Mouse (Mus musculus) lung, adult 2 months (tissue): ENCODE results near the gene Bphl. TPM values are rescaled to one million over a fixed set of nuclear protein-coding genes. Genes with fewer than 3 reads are reported as not detected.

Source experiments
- DNase-seq: peaks from one replicate; pipeline ENCODE4 v3.0.0; 2022
- H3K4me1 ChIP-seq: fragments of 200-500 bp; 2 replicates; pipeline ENCODE4 v1.6.1; 2011; ENCODE audit warnings: low read length; ENCODE audit not compliant: control insufficient read depth, insufficient read depth
- H3K4me3 ChIP-seq: fragments of 200-500 bp; replicated peaks from 2 replicates; pipeline ENCODE3; 2011; ENCODE audit warnings: low read depth, mild to moderate bottlenecking, control low read depth, low read length; ENCODE audit errors: extremely low read depth
- CTCF ChIP-seq: fragments of 200-500 bp; IDR thresholded peaks from 2 replicates; pipeline ENCODE4 v1.5.1; 2011; ENCODE audit warnings: mild to moderate bottlenecking, low read length, control low read depth; ENCODE audit not compliant: insufficient read depth
- POLR2A ChIP-seq: fragments of 200-500 bp; IDR thresholded peaks from 2 replicates; pipeline ENCODE4 v1.6.1; 2011; ENCODE audit warnings: low read depth, mild to moderate bottlenecking, control low read depth, low read length, borderline replicate concordance; ENCODE audit errors: extremely low read depth
- WGBS: fragments of 180-500 bp; shearing (Covaris S2); methylation state at CpG from one replicate; pipeline ENCODE4 v1.1.7; 2018; 5-methylcytosine and 5-hydroxymethylcytosine counted together
- polyA plus RNA-seq: library from polyadenylated mRNA; depleted of rRNA; stranded (reverse); fragments of >200 nt; gene quantifications from 2 replicates; pipeline ENCODE4 v1.2.3, GENCODE M21; 2012; rRNA removed

Gene Bphl
- polyA plus RNA-seq: 37.4 and 41.8 TPM in 2 replicates

- peak; percentile 91 for TF ChIP-seq POLR2A
- TF ChIP-seq CTCF: no peak
- Histone ChIP-seq H3K4me1 (peaks cover 6% of the 10 kb centered on the region; the same call in 1 of the 2 replicates), H3K4me3 (peak within 1 kb of the TSS; percentile 96)
- under 1% methylated on average over 37 of the region's 37 CpGs for WGBS
- peak; percentile 88 for DNase-seq
Measured at GRCm38 (mm10) chr13:34037172-34038055, at the start of gene Bphl. Gene Bphl, plus strand, starts transcription at chr13:34037597.

- no peak overlapping the region for H3K4me3 ChIP-seq
- TF ChIP-seq CTCF: no peak
- no peak for TF ChIP-seq POLR2A
- H3K4me1 ChIP-seq: no peaks in the 10 kb centered on the region
- WGBS: 79% methylated on average over 5 of the region's 5 CpGs
- DNase-seq: no peak
Measured at GRCm38 (mm10) chr13:33989625-33990024, 47.8 kb upstream of the Bphl start.

GRCm38 (mm10) chr13:33995197-33995596, 42.2 kb upstream of the Bphl start:
- TF ChIP-seq POLR2A (no peak), CTCF (peak; percentile 60)
- DNase-seq: peak; percentile 69
- 33% methylated on average over 1 of the region's 1 CpGs for WGBS
- H3K4me1 ChIP-seq: no peaks in the 10 kb centered on the region
- H3K4me3 ChIP-seq: no peak overlapping the region

- peak; percentile 92 for DNase-seq
- WGBS: under 1% methylated on average over 92 of the region's 92 CpGs
- TF ChIP-seq POLR2A (peak; percentile 77), CTCF (0 out of 2 replicates have a peak, but pooled peaks have one; percentile 8)
- Histone ChIP-seq H3K4me3 (peak within 1 kb of the TSS; percentile 91), H3K4me1 (peaks cover 12% of the 10 kb centered on the region)
Measured at GRCm38 (mm10) chr13:34002058-34003006, 35.1 kb upstream of the Bphl start, which contains the start of the genes Ripk1 and Serpinb6a. Gene Ripk1, plus strand, starts transcription at chr13:34002363. Gene Serpinb6a, minus strand, starts transcription at chr13:34002794.

GRCm38 (mm10) chr13:34003058-34003457, 34.3 kb upstream of the Bphl start:
- no peak for DNase-seq
- peaks cover 14% of the 10 kb centered on the region for H3K4me1 ChIP-seq
- WGBS: 8% methylated on average over 5 of the region's 5 CpGs
- peak overlapping the region; percentile 91 for H3K4me3 ChIP-seq
- no peak for TF ChIP-seq POLR2A
- TF ChIP-seq CTCF: no peak

- Histone ChIP-seq H3K4me1 (peaks cover 14% of the 10 kb centered on the region), H3K4me3 (no peak overlapping the region)
- no peak for TF ChIP-seq CTCF
- no peak for TF ChIP-seq POLR2A
- 42% methylated on average over 2 of the region's 2 CpGs for WGBS
- DNase-seq: no peak
Measured at GRCm38 (mm10) chr13:34007234-34007633, 30.2 kb upstream of the Bphl start.

GRCm38 (mm10) chr13:34016927-34017569, 20.3 kb upstream of the Bphl start:
- TF ChIP-seq POLR2A: no peak
- WGBS: 84% methylated on average over 9 of the region's 9 CpGs
- no peak for DNase-seq

GRCm38 (mm10) chr13:34018521-34018920, 18.9 kb upstream of the Bphl start:
- TF ChIP-seq POLR2A (no peak), CTCF (no peak)
- no peak overlapping the region for H3K4me3 ChIP-seq
- WGBS: 97% methylated on average over 1 of the region's 1 CpGs
- H3K4me1 ChIP-seq: no peaks in the 10 kb centered on the region
- DNase-seq: no peak

More at GRCm38 (mm10) chr13:34016927-34017569, 20.3 kb upstream of the Bphl start:
- no peaks in the 10 kb centered on the region for H3K4me1 ChIP-seq
- no peak overlapping the region for H3K4me3 ChIP-seq

GRCm38 (mm10) chr13:34021998-34022397, 15.4 kb upstream of the Bphl start:
- Histone ChIP-seq H3K4me3 (no peak overlapping the region), H3K4me1 (no peaks in the 10 kb centered on the region)
- 71% methylated on average over 2 of the region's 2 CpGs for whole genome bisulfite sequencing
- TF ChIP-seq CTCF (no peak), POLR2A (no peak)
- DNase-seq: no peak
